Mouse (Mus musculus): ENCODE data around the gene Hnrnpa1. TPM values are rescaled to one million over a fixed set of nuclear protein-coding genes. Genes with fewer than 3 reads are reported as not detected.

Hnrnpa1 gene
- total and polyA plus RNA-seq, 2 experiments from 2014 or later, result 270 to 653 TPM

- no peak for TF ChIP-seq CTCF (IDR thresholded peaks at IDR 0.05; ENCODE audit: low read depth)
Observed at GRCm38 (mm10) chr15:103289600-103289999, 49.4 kb downstream of the Hnrnpa1 start.

DNA sequence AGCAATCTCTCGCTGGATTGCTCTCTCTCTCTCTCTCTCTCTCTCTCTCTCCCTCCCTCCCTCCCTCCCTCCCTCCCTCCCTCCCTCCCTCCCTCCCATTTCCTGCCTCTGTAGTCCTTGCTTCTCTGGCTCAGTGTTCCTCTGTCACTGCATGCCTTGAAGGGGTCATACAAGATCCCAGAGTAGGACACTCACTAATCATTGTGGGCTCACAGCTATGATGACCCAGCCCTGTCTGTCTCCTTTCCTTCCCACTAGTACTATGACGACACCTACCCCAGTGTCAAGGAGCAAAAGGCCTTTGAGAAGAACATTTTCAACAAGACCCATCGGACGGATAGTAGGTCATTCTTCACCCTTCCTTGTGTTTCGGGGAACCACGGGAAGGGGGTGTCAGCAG, 50.2 kb downstream of the Hnrnpa1 start:
- H3K9ac ChIP-seq, result no peak overlapping the region
- 85% methylated on average over 6 of the region's 6 CpGs for WGBS
- peaks cover 38% of the 10 kb centered on the region for H3K36me3 ChIP-seq (ENCODE audit: insufficient read depth)
- no peaks in the 10 kb centered on the region for H3K27me3 ChIP-seq (ENCODE audit: insufficient read depth, low read length)
- H3K4me3 ChIP-seq (ENCODE audit: low read depth, low read length), result no peak overlapping the region
- ATAC-seq, result no peak
- H3K9me3 ChIP-seq (ENCODE audit: low read length), result no peaks in the 10 kb centered on the region
- no peak for DNase-seq
- no peak overlapping the region for H3K27ac ChIP-seq (ENCODE audit: low read depth, low read length)
- no peak overlapping the region for H3K4me2 ChIP-seq (ENCODE audit: low read depth)
- H3K4me1 ChIP-seq (ENCODE audit: insufficient read depth), result no peaks in the 10 kb centered on the region
- no peak for TF ChIP-seq CTCF (IDR thresholded peaks at IDR 0.05; ENCODE audit: low read depth)

More at GRCm38 (mm10) chr15:103289600-103289999, 49.4 kb downstream of the Hnrnpa1 start:
- Histone ChIP-seq H3K27me3 (ENCODE audit: insufficient read depth, low read length) (no peaks in the 10 kb centered on the region), H3K36me3 (ENCODE audit: insufficient read depth) (peaks cover 36% of the 10 kb centered on the region), H3K9ac (no peak overlapping the region), H3K4me1 (ENCODE audit: insufficient read depth) (no peaks in the 10 kb centered on the region), H3K4me3 (ENCODE audit: low read depth, low read length) (no peak overlapping the region), H3K27ac (ENCODE audit: low read depth, low read length) (no peak overlapping the region), H3K4me2 (ENCODE audit: low read depth) (no peak overlapping the region), H3K9me3 (ENCODE audit: low read length) (no peaks in the 10 kb centered on the region)
- DNase-seq (no peak), ATAC-seq (no peak)
- 38% methylated on average over 5 of the region's 5 CpGs for WGBS

DNA sequence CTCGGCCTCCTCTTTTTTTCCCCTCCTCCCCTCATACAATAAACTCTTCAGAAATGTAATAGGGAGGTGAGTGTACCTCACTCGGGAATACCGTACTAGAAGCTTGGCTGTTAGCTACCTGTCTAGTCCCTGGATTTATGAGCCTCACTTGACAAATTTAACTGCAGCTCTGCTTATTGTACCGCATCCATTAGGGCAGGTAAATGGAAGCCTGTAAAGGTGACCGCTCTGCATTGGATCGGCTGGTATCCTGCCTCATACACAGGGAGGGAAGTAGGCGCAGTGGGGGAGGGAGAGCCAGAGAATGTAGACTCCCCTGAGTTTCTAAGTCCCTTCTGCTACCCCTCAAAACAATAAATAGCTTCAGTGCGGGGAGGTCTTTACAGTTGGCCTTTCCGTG, 50.6 kb downstream of the Hnrnpa1 start:
- Histone ChIP-seq H3K36me3 (ENCODE audit: insufficient read depth) (peaks cover 42% of the 10 kb centered on the region), H3K27ac (ENCODE audit: low read depth, low read length) (no peak overlapping the region), H3K4me2 (ENCODE audit: low read depth) (no peak overlapping the region), H3K27me3 (ENCODE audit: insufficient read depth, low read length) (no peaks in the 10 kb centered on the region), H3K9ac (no peak overlapping the region), H3K4me1 (ENCODE audit: insufficient read depth) (no peaks in the 10 kb centered on the region), H3K9me3 (ENCODE audit: low read length) (no peaks in the 10 kb centered on the region), H3K4me3 (ENCODE audit: low read depth, low read length) (no peak overlapping the region)
- DNase-seq (no peak), ATAC-seq (no peak)
- no peak for TF ChIP-seq CTCF (IDR thresholded peaks at IDR 0.05; ENCODE audit: low read depth)
- WGBS, result 94% methylated on average over 9 of the region's 9 CpGs

DNA sequence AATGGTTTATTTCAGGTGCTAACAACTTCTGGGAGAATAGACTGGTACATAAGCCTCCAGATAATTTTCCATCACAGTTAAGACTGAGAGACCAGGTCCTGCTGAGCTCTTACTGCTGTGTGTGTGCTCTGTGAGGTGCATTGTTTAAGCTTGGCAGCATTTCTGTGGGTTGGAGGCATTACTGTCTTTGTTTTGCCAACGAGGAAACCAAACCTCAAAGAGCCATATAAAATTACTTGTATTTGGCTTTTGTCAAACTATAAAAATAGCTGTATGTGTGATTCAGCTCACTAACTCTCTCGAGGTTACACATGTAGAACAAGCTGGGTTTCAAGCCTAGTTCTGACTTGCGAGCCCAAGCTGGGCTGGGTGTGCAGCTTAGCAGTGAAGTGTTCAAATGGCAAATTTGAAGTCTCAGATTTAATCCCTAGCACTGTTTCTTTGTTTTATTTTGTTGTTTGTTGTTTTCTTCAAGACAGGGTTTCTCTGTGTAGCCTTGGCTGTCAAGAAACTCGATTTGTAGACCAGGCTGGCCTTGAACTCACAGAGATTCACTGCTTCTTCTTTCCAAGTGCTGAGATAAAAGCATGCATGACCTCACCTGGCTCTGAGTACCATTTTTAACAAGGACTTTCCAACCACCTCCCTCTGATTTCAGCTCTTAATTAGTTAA, 52.6 kb downstream of the Hnrnpa1 start:
- H3K9me3 ChIP-seq (ENCODE audit: low read length), result no peaks in the 10 kb centered on the region
- H3K27ac ChIP-seq (ENCODE audit: low read depth, low read length), result no peak overlapping the region
- no peak overlapping the region for H3K4me3 ChIP-seq (ENCODE audit: low read depth, low read length)
- 64% methylated on average over 4 of the region's 4 CpGs for WGBS
- H3K4me1 ChIP-seq (ENCODE audit: insufficient read depth), result no peaks in the 10 kb centered on the region
- no peaks in the 10 kb centered on the region for H3K27me3 ChIP-seq (ENCODE audit: insufficient read depth, low read length)
- TF ChIP-seq CTCF (IDR thresholded peaks at IDR 0.05; ENCODE audit: low read depth), result no peak
- no peak overlapping the region for H3K9ac ChIP-seq
- no peak for DNase-seq
- H3K4me2 ChIP-seq (ENCODE audit: low read depth), result no peak overlapping the region
- peaks cover 52% of the 10 kb centered on the region for H3K36me3 ChIP-seq (ENCODE audit: insufficient read depth)
- no peak for ATAC-seq

DNA sequence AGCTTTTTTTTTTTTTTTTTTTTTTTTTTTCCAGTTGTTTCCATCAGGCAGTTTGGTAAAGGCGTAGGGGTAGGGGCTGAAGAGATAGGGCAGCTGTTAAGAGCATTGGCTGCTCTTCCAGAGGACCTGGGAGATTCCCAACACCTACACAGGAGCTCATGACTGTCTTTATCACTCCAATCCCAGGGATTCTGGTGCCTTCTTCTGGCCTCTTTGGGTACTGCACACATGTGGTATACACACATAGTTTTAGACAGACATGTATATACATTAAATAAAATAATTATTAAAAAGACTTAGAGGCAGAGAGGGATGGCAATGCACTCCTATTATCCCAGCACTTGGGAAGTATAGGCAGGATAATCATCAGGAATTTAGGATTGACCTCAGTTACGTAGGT, 53.1 kb downstream of the Hnrnpa1 start:
- peak; percentile 24; the same call in 1 of the 2 replicates for TF ChIP-seq CTCF (IDR thresholded peaks at IDR 0.05; ENCODE audit: low read depth)
- Histone ChIP-seq H3K27ac (ENCODE audit: low read depth, low read length) (no peak overlapping the region), H3K4me2 (ENCODE audit: low read depth) (no peak overlapping the region), H3K9me3 (ENCODE audit: low read length) (no peaks in the 10 kb centered on the region), H3K4me1 (ENCODE audit: insufficient read depth) (no peaks in the 10 kb centered on the region), H3K36me3 (ENCODE audit: insufficient read depth) (peaks cover 52% of the 10 kb centered on the region), H3K27me3 (ENCODE audit: insufficient read depth, low read length) (no peaks in the 10 kb centered on the region), H3K4me3 (ENCODE audit: low read depth, low read length) (no peak overlapping the region), H3K9ac (no peak overlapping the region)
- no peak for DNase-seq
- no peak for ATAC-seq
- 93% methylated on average over 2 of the region's 2 CpGs for WGBS

DNA sequence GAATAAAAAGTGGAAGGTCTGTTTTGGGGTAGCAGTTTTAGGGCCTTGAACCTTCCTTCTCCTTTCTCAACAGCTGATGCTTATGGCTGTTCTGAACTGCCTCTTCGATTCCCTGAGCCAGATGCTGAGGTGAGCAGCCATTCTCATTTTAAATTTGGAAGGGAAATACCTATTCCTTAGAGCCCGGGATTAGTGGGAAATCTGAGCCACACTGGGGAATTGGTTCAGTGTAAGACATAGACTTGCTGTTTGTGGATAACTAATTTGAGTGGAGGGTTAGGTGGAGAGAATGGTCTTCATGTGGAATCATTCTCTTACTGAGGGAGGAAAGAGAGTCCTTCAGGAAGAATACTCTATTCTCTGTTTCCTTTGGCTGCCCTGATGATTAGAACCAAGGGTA, 54.4 kb downstream of the Hnrnpa1 start:
- H3K9ac ChIP-seq, result no peak overlapping the region
- no peaks in the 10 kb centered on the region for H3K9me3 ChIP-seq (ENCODE audit: low read length)
- DNase-seq (no peak), ATAC-seq (no peak)
- H3K36me3 ChIP-seq (ENCODE audit: insufficient read depth), result peaks cover 45% of the 10 kb centered on the region
- no peak overlapping the region for H3K27ac ChIP-seq (ENCODE audit: low read depth, low read length)
- H3K4me1 ChIP-seq (ENCODE audit: insufficient read depth), result peaks cover 7% of the 10 kb centered on the region
- H3K4me3 ChIP-seq (ENCODE audit: low read depth, low read length), result no peak overlapping the region
- no peak for TF ChIP-seq CTCF (IDR thresholded peaks at IDR 0.05; ENCODE audit: low read depth)
- H3K4me2 ChIP-seq (ENCODE audit: low read depth), result no peak overlapping the region
- H3K27me3 ChIP-seq (ENCODE audit: insufficient read depth, low read length), result no peaks in the 10 kb centered on the region
- WGBS, result 84% methylated on average over 2 of the region's 2 CpGs

GRCm38 (mm10) chr15:103295851-103296250, 55.6 kb downstream of the Hnrnpa1 start:
- no peak overlapping the region for H3K9ac ChIP-seq

More at GRCm38 (mm10) chr15:103295851-103296250, 55.6 kb downstream of the Hnrnpa1 start:
- no peak overlapping the region for H3K27ac ChIP-seq (ENCODE audit: low read depth, low read length)
- no peaks in the 10 kb centered on the region for H3K27me3 ChIP-seq (ENCODE audit: insufficient read depth, low read length)
- 16% methylated on average over 5 of the region's 5 CpGs for WGBS
- ATAC-seq, result no peak
- H3K4me2 ChIP-seq (ENCODE audit: low read depth), result no peak overlapping the region
- H3K4me3 ChIP-seq (ENCODE audit: low read depth, low read length), result no peak overlapping the region
- H3K4me1 ChIP-seq (ENCODE audit: insufficient read depth), result peaks cover 19% of the 10 kb centered on the region
- TF ChIP-seq CTCF (IDR thresholded peaks at IDR 0.05; ENCODE audit: low read depth), result no peak
- H3K36me3 ChIP-seq (ENCODE audit: insufficient read depth), result peaks cover 41% of the 10 kb centered on the region
- DNase-seq, result no peak
- H3K9me3 ChIP-seq (ENCODE audit: low read length), result no peaks in the 10 kb centered on the region

MicroRNA genes within 50 kb of the gene (microRNA counts, 519-probe panel; counts per million panel counts)
- 4,643 counts per million, percentile 61 among the panel's probes with 10 or more counts for microRNA mmu-miR-148b

Small RNA genes lying within 50 kb of the gene (microRNA-seq; reads per million reads assigned to microRNA genes)
- gene Mir148b, result 278 to 298 reads per million in 2 experiments

Other genes starting within 250 kb of the Hnrnpa1 start
- gene Hoxc8, start 249.8 kb upstream of the Hnrnpa1 start, total RNA-seq (2014; rRNA removed), result not detected in 2 replicates
- gene Hoxc8, start 249.8 kb upstream of the Hnrnpa1 start, polyA plus RNA-seq (2015; fragmentation: Nextera tagmentation; extraction: Ambion mirVana), result not detected in 2 replicates
- not detected in 2 replicates for gene Hoxc6, start 242.2 kb upstream of the Hnrnpa1 start, total RNA-seq (2014; rRNA removed)
- not detected in 2 replicates for gene Hoxc6, start 242.2 kb upstream of the Hnrnpa1 start, polyA plus RNA-seq (2015; fragmentation: Nextera tagmentation; extraction: Ambion mirVana)
- not detected in 2 replicates for gene Hoxc4, start 221.5 kb upstream of the Hnrnpa1 start, total RNA-seq (2014; rRNA removed)
- not detected in 2 replicates for gene Hoxc4, start 221.5 kb upstream of the Hnrnpa1 start, polyA plus RNA-seq (2015; fragmentation: Nextera tagmentation; extraction: Ambion mirVana)
- 34.0 and 34.4 TPM in 2 replicates for gene Smug1, start 73.3 kb upstream of the Hnrnpa1 start, total RNA-seq (2014; rRNA removed)
- 14.6 and 18.5 TPM in 2 replicates for gene Smug1, start 73.3 kb upstream of the Hnrnpa1 start, polyA plus RNA-seq (2015; fragmentation: Nextera tagmentation; extraction: Ambion mirVana)
- 139 and 181 TPM in 2 replicates for gene Cbx5, start 616 bp upstream of the Hnrnpa1 start, total RNA-seq (2014; rRNA removed)
- gene Cbx5, start 616 bp upstream of the Hnrnpa1 start, polyA plus RNA-seq (2015; fragmentation: Nextera tagmentation; extraction: Ambion mirVana), result 74.1 and 90.4 TPM in 2 replicates
- gene Nfe2, start 18.0 kb downstream of the Hnrnpa1 start, total RNA-seq (2014; rRNA removed), result 0.85 and 1.6 TPM in 2 replicates
- gene Nfe2, start 18.0 kb downstream of the Hnrnpa1 start, polyA plus RNA-seq (2015; fragmentation: Nextera tagmentation; extraction: Ambion mirVana), result 0.30 and 0.34 TPM in 2 replicates
- gene Copz1, start 32.3 kb downstream of the Hnrnpa1 start, total RNA-seq (2014; rRNA removed), result 120 and 147 TPM in 2 replicates
- gene Copz1, start 32.3 kb downstream of the Hnrnpa1 start, polyA plus RNA-seq (2015; fragmentation: Nextera tagmentation; extraction: Ambion mirVana), result 209 and 217 TPM in 2 replicates
- 0.29 and 0.54 TPM in 2 replicates for gene Gpr84, start 70.2 kb downstream of the Hnrnpa1 start, total RNA-seq (2014; rRNA removed)
- gene Gpr84, start 70.2 kb downstream of the Hnrnpa1 start, polyA plus RNA-seq (2015; fragmentation: Nextera tagmentation; extraction: Ambion mirVana), result 0.31 and 0.33 TPM in 2 replicates
- gene Zfp385a, start 99.7 kb downstream of the Hnrnpa1 start, total RNA-seq (2014; rRNA removed), result 11.6 and 13.0 TPM in 2 replicates
- 20.5 and 21.3 TPM in 2 replicates for gene Zfp385a, start 99.7 kb downstream of the Hnrnpa1 start, polyA plus RNA-seq (2015; fragmentation: Nextera tagmentation; extraction: Ambion mirVana)
- gene Itga5, start 126.3 kb downstream of the Hnrnpa1 start, total RNA-seq (2014; rRNA removed), result 2.2 and 3.2 TPM in 2 replicates
- gene Itga5, start 126.3 kb downstream of the Hnrnpa1 start, polyA plus RNA-seq (2015; fragmentation: Nextera tagmentation; extraction: Ambion mirVana), result 2.9 and 3.5 TPM in 2 replicates
- not detected in 2 replicates for gene Gtsf1, start 190.0 kb downstream of the Hnrnpa1 start, total RNA-seq (2014; rRNA removed)
- gene Gtsf1, start 190.0 kb downstream of the Hnrnpa1 start, polyA plus RNA-seq (2015; fragmentation: Nextera tagmentation; extraction: Ambion mirVana), result 0.21 TPM in 1 of 2 replicates, not detected in the other
- gene Gtsf2, start 208.0 kb downstream of the Hnrnpa1 start, total RNA-seq (2014; rRNA removed), result not detected in 2 replicates
- not detected in 2 replicates for gene Gtsf2, start 208.0 kb downstream of the Hnrnpa1 start, polyA plus RNA-seq (2015; fragmentation: Nextera tagmentation; extraction: Ambion mirVana)
- 3.2 and 4.5 TPM in 2 replicates for gene Nckap1l, start 213.4 kb downstream of the Hnrnpa1 start, total RNA-seq (2014; rRNA removed)
- gene Nckap1l, start 213.4 kb downstream of the Hnrnpa1 start, polyA plus RNA-seq (2015; fragmentation: Nextera tagmentation; extraction: Ambion mirVana), result 1.6 and 1.7 TPM in 2 replicates